ENCODE assay signal across 8 mouse cellular contexts in genomic region chr17:25567745-25568144, GRCm38 (mm10). TPM values are rescaled to one million over a fixed set of nuclear protein-coding genes. Genes with fewer than 3 reads are reported as not detected.
DNase-seq lines count a peak whose midpoint lies in the region; ATAC-seq and TF ChIP-seq lines count a peak whose summit lies in the region.
"Had no signal": no experiment of that assay in that cellular context is flagged by ENCODE, and none has a peak within 500 bp of the region (broad histone marks: within the 10 kb centered on the region; RNA-seq: fewer than 3 reads in every experiment).

No protein-coding gene starts in this region.

- no peaks in the 10 kb centered on the region for H3K36me3 ChIP-seq in ES-E14 (ENCODE audit: control insufficient read depth, insufficient read depth, low read length, poor library complexity, severe bottlenecking)
- 0 out of 2 replicates have a peak, but pooled peaks cover 6% of the 10 kb centered on the region for H3K36me3 ChIP-seq in embryonic facial prominence, embryonic 13.5 days

- no peak overlapping the region for H3K27ac ChIP-seq in ES-E14 (ENCODE audit: insufficient read depth, low read depth, low read length, poor library complexity, severe bottlenecking)
- H3K27ac ChIP-seq in embryonic facial prominence, embryonic 13.5 days, result peak overlapping the region; percentile 39; the same call in 1 of the 2 replicates
- H3K27ac ChIP-seq: macrophage had no signal

- ATAC-seq in embryonic facial prominence, embryonic 13.5 days (ENCODE audit: insufficient number of reproducible peaks, insufficient read depth, low FRiP score, low TSS enrichment, low read depth), result no peak
- peak; percentile 33 to 42; a peak in 1 of 4 replicates for ATAC-seq in hematopoietic stem cell, adult 5-6 weeks (replicated peaks in 1 of 2; ENCODE audit: insufficient read depth in 1 of 2, low FRiP score in 2 of 2, low TSS enrichment in 1 of 2, low read depth in 1 of 2, poor library complexity in 2 of 2, severe bottlenecking in 2 of 2)

- H3K27me3 ChIP-seq in embryonic facial prominence, embryonic 13.5 days, result peaks cover 25% of the 10 kb centered on the region

- in situ Hi-C loops in ES-E14 (cut with MboI; ENCODE audit: low sequenced_read_pairs in 2 of 2, unreplicated experiment in 2 of 2), result no loop called here

- peak overlapping the region; percentile 99 for H3K4me2 ChIP-seq in embryonic facial prominence, embryonic 13.5 days

- 0 out of 2 replicates have a peak overlapping the region, but pooled peaks have one; percentile 30 for H3K9ac ChIP-seq in ES-E14 (ENCODE audit: insufficient read depth, low read depth, low read length, poor library complexity, severe bottlenecking)
- 0 out of 2 replicates have a peak overlapping the region, but pooled peaks have one; percentile 73 for H3K9ac ChIP-seq in embryonic facial prominence, embryonic 13.5 days

- peaks cover 0 to 3% of the 10 kb centered on the region in 2 experiments; a peak in 1 of 4 replicates for H3K4me1 ChIP-seq in ES-E14 (ENCODE audit: control insufficient read depth in 2 of 2, insufficient read depth in 2 of 2, low read length in 2 of 2, poor library complexity in 1 of 2)
- peaks cover 58% of the 10 kb centered on the region for H3K4me1 ChIP-seq in embryonic facial prominence, embryonic 13.5 days

- H3K9me3 ChIP-seq in ES-E14 (ENCODE audit: control insufficient read depth, insufficient read depth, low read depth, low read length), result no peaks in the 10 kb centered on the region
- no peaks in the 10 kb centered on the region for H3K9me3 ChIP-seq in embryonic facial prominence, embryonic 13.5 days

- DNase-seq in ES-E14 (ENCODE audit: low read depth, low spot score), result peak; percentile 63
- DNase-seq in adrenal gland, postnatal 10 days, result peak; percentile 79
- peak; percentile 76 for DNase-seq in layer of hippocampus, adult 9-11 months
- peak; percentile 31 for DNase-seq in lung, postnatal 25 days (ENCODE audit: low spot score)
- peak; percentile 85 to 89 for DNase-seq in right cerebral cortex, adult 2 months (ENCODE audit: low spot score in 2 of 2)

- H3K4me3 ChIP-seq in ES-E14 (ENCODE audit: insufficient read depth in 1 of 2, low read depth in 1 of 2, low read length in 2 of 2, poor library complexity in 1 of 2, severe bottlenecking in 1 of 2), result peak overlapping the region; percentile 32 to 72; a peak in 3 of 4 replicates
- peak overlapping the region; percentile 59 for H3K4me3 ChIP-seq in embryonic facial prominence, embryonic 13.5 days

- WGBS in embryonic facial prominence, embryonic 13.5 days, result 22% methylated on average over 14 of the region's 14 CpGs

TF ChIP-seq in ES-E14, 5 proteins besides CTCF, POLR2A, EP300 and RAD21:
- no peak for TF ChIP-seq CHD2 (IDR thresholded peaks at IDR 0.05; ENCODE audit: low read depth, low read length)
- no peak for TF ChIP-seq HCFC1 (IDR thresholded peaks at IDR 0.05; ENCODE audit: borderline replicate concordance, insufficient read depth, low read length)
- no peak for TF ChIP-seq MAFK (IDR thresholded peaks at IDR 0.05; ENCODE audit: insufficient read depth, low read depth, low read length)
- TF ChIP-seq ZC3H11A (IDR thresholded peaks at IDR 0.05; ENCODE audit: borderline replicate concordance, low read depth, low read length), result peak; percentile 32; the same call in 1 of the 2 replicates

RNA-seq across cellular contexts. Expression of gene Sox8, which starts 2.7 kb away (rescaled TPM):
- total RNA-seq in ES-E14 (2012; rRNA removed), result 0.40 and 0.42 TPM in 2 replicates
- total RNA-seq in adrenal gland, postnatal 10 days (2021), result 1 to 10 TPM; 1.7 to 2.4 TPM
- polyA plus RNA-seq in embryonic facial prominence, embryonic 13.5 days (2015; fragmentation: Nextera tagmentation; extraction: Ambion mirVana), result 9.1 and 11.1 TPM in 2 replicates
- not detected in 2 replicates for total RNA-seq in hematopoietic stem cell, adult 5-6 weeks (2017)
- polyA plus RNA-seq: macrophage had no signal

RNA-seq across cellular contexts. Expression of gene Lmf1, which starts 11.1 kb away (rescaled TPM):
- total RNA-seq in ES-E14 (2012; rRNA removed), result 16.6 and 33.6 TPM in 2 replicates
- total RNA-seq in adrenal gland, postnatal 10 days (2021), result 10 to 100 TPM; 35.8 to 44.3 TPM
- 28.7 and 33.8 TPM in 2 replicates for polyA plus RNA-seq in embryonic facial prominence, embryonic 13.5 days (2015; fragmentation: Nextera tagmentation; extraction: Ambion mirVana)
- 6.7 and 12.1 TPM in 2 replicates for total RNA-seq in hematopoietic stem cell, adult 5-6 weeks (2017)

Comparison
In these comparisons a context has a peak if more than half of its experiments do, and no peak if none do; other contexts are left out.
1. DNase-seq: peak in every context shown above with its lines; median percentile 87 in right cerebral cortex, adult 2 months; 79 in adrenal gland, postnatal 10 days; 76 in layer of hippocampus, adult 9-11 months; 63 in ES-E14; 31 in lung, postnatal 25 days.